Mouse (Mus musculus): ENCODE results near the gene Olfr12. TPM values are rescaled to one million over a fixed set of nuclear protein-coding genes. Genes with fewer than 3 reads are reported as not detected.

Olfr12 gene
- polyA plus RNA-seq, 1 experiment from 2014 or later, result not detected

DNA sequence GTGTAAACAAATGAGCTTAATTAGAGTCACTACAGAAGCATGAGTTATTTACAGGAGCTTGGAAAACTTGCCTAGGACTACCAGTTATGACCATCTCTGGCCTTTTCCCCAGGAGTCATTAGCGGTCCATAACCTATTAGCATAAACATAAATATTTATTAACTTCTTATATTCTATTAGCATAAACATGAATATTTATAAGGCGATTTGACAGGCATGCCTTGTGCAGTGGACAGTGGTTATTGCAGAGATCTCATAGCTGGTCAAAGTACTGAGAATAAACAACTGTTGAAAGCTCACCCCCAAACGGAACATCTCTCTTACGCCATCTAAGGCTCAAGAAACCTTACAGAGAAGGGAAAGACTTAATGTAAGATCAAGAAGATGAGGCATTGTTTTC is 4.4 kb upstream of the Olfr12 start:
- Histone ChIP-seq H3K4me1 (ENCODE audit: control insufficient read depth in 2 of 2, insufficient read depth in 2 of 2, low read length in 2 of 2) (no peaks in the 10 kb centered on the region), H3K27ac (replicated peaks in 1 of 2; ENCODE audit: control insufficient read depth in 1 of 2, insufficient read depth in 1 of 2, low read depth in 2 of 2, low read length in 2 of 2) (no peak overlapping the region), H3K4me2 (ENCODE audit: low read length) (no peak overlapping the region), H3K9me3 (ENCODE audit: control insufficient read depth, low read length) (no peaks in the 10 kb centered on the region), H3K27me3 (ENCODE audit: control insufficient read depth, insufficient read depth, low read length) (0 out of 2 replicates have a peak, but pooled peaks cover 3% of the 10 kb centered on the region), H3K36me3 (ENCODE audit: control insufficient read depth, insufficient read depth, low read length) (no peaks in the 10 kb centered on the region), H3K9ac (ENCODE audit: low read length) (no peak overlapping the region), H3K4me3 (ENCODE audit: control insufficient read depth in 1 of 2, insufficient read depth in 1 of 2, low read depth in 1 of 2, low read length in 2 of 2) (no peak overlapping the region)
- 41% methylated on average over 4 of the region's 4 CpGs for WGBS
- no peak for ATAC-seq (ENCODE audit: insufficient number of reproducible peaks, insufficient read depth, low FRiP score, low read depth)

DNA sequence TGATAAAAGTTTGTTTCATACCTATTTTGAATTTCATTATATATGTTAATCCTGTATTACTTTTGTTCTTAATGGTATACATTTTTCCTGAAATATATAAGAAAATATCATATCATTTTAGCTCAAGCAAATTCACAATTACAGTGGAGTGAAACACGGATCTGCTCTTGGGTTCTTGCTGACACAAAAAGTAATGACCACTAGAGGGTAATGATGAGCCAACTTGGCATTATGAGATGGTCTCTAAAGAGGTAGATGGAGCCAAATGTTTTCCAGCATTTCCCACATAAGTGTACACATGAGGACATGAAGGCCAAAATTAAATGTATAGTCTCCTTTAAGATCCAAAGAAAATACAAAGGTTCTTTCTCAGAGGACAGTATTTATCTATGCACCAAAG is 3.1 kb upstream of the Olfr12 start:
- Histone ChIP-seq H3K4me3 (ENCODE audit: control insufficient read depth in 1 of 2, insufficient read depth in 1 of 2, low read depth in 1 of 2, low read length in 2 of 2) (no peak overlapping the region), H3K9ac (ENCODE audit: low read length) (no peak overlapping the region), H3K36me3 (ENCODE audit: control insufficient read depth, insufficient read depth, low read length) (no peaks in the 10 kb centered on the region), H3K27me3 (ENCODE audit: control insufficient read depth, insufficient read depth, low read length) (0 out of 2 replicates have a peak, but pooled peaks cover 3% of the 10 kb centered on the region), H3K9me3 (ENCODE audit: control insufficient read depth, low read length) (no peaks in the 10 kb centered on the region), H3K27ac (replicated peaks in 1 of 2; ENCODE audit: control insufficient read depth in 1 of 2, insufficient read depth in 1 of 2, low read depth in 2 of 2, low read length in 2 of 2) (no peak overlapping the region), H3K4me2 (ENCODE audit: low read length) (no peak overlapping the region), H3K4me1 (ENCODE audit: control insufficient read depth in 2 of 2, insufficient read depth in 2 of 2, low read length in 2 of 2) (no peaks in the 10 kb centered on the region)
- ATAC-seq (ENCODE audit: insufficient number of reproducible peaks, insufficient read depth, low FRiP score, low read depth), result no peak
- 15% methylated on average over 1 of the region's 1 CpGs for WGBS

DNA sequence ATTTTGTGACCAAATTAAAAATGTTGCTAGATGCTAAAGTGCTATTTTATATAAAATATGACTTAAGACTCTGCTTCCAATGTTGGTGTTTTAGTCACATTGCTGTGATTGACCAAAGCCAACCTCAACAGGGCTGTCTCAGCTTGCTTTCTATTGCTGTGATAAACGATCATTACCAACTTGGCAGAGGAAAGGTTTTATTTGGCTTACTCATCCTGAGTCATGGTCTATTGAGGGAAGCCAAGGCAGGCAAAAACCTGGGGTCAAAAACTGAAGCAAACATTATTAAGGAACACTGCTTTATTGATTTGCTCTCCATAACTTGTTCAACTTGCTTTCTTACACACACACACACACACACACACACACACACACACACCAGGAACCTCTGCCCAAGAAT is 1.5 kb upstream of the Olfr12 start:
- 77% methylated on average over 1 of the region's 1 CpGs for WGBS
- Histone ChIP-seq H3K4me1 (ENCODE audit: control insufficient read depth in 2 of 2, insufficient read depth in 2 of 2, low read length in 2 of 2) (no peaks in the 10 kb centered on the region), H3K4me2 (ENCODE audit: low read length) (no peak overlapping the region), H3K36me3 (ENCODE audit: control insufficient read depth, insufficient read depth, low read length) (no peaks in the 10 kb centered on the region), H3K4me3 (ENCODE audit: control insufficient read depth in 1 of 2, insufficient read depth in 1 of 2, low read depth in 1 of 2, low read length in 2 of 2) (no peak overlapping the region), H3K27me3 (ENCODE audit: control insufficient read depth, insufficient read depth, low read length) (0 out of 2 replicates have a peak, but pooled peaks cover 3% of the 10 kb centered on the region), H3K27ac (replicated peaks in 1 of 2; ENCODE audit: control insufficient read depth in 1 of 2, insufficient read depth in 1 of 2, low read depth in 2 of 2, low read length in 2 of 2) (no peak overlapping the region), H3K9me3 (ENCODE audit: control insufficient read depth, low read length) (no peaks in the 10 kb centered on the region), H3K9ac (ENCODE audit: low read length) (no peak overlapping the region)
- no peak for ATAC-seq (ENCODE audit: insufficient number of reproducible peaks, insufficient read depth, low FRiP score, low read depth)

DNA sequence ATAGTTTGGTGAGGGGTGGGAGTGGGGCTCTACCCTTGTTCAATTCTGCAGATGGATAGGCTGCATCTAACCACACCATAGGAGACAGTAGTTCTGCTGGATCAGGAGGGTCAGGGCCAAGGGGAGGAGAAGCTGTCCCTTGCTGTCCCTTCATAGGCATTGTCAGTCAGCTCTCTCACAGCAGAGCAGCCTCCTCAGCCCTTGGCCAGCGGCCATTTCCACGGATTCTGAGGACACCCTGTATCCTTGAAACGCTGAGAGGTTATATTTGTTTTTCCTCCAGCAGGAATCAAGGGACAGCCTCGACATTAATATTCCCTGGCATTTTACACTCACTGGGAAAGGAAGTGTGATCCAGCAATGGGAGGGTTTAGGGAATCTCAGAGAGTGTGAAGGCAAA is 772 bp downstream of the Olfr12 start:
- Histone ChIP-seq H3K4me1 (ENCODE audit: control insufficient read depth in 2 of 2, insufficient read depth in 2 of 2, low read length in 2 of 2) (no peaks in the 10 kb centered on the region), H3K27ac (replicated peaks in 1 of 2; ENCODE audit: control insufficient read depth in 1 of 2, insufficient read depth in 1 of 2, low read depth in 2 of 2, low read length in 2 of 2) (no peak overlapping the region), H3K27me3 (ENCODE audit: control insufficient read depth, insufficient read depth, low read length) (no peaks in the 10 kb centered on the region), H3K9ac (ENCODE audit: low read length) (no peak overlapping the region), H3K4me3 (ENCODE audit: control insufficient read depth in 1 of 2, insufficient read depth in 1 of 2, low read depth in 1 of 2, low read length in 2 of 2) (no peak overlapping the region), H3K9me3 (ENCODE audit: control insufficient read depth, low read length) (no peaks in the 10 kb centered on the region), H3K36me3 (ENCODE audit: control insufficient read depth, insufficient read depth, low read length) (no peaks in the 10 kb centered on the region), H3K4me2 (ENCODE audit: low read length) (no peak overlapping the region)
- 55% methylated on average over 4 of the region's 4 CpGs for WGBS
- ATAC-seq (ENCODE audit: insufficient number of reproducible peaks, insufficient read depth, low FRiP score, low read depth), result no peak

DNA sequence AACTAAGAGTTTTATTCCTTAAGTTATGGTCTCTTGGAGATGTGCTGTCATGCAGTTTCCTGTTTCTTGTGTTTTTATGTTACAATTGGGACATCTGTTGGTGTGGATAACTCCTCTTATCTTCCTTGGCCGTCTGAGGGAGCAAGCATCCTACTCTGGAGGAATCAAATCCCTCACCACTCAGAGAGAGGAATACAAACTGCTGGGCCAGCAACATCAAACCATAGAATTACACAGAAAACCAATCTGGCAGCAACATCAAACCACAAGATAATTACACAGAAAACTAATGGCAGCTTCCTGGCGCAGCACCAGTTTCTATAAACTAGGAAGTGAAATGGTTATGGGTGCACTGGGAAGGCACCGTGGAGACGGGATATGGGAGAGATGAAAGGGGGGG is 10.6 kb downstream of the Olfr12 start:
- no peak overlapping the region for H3K4me3 ChIP-seq (ENCODE audit: control insufficient read depth in 1 of 2, insufficient read depth in 1 of 2, low read depth in 1 of 2, low read length in 2 of 2)
- 62% methylated on average over 4 of the region's 4 CpGs for WGBS
- no peaks in the 10 kb centered on the region for H3K36me3 ChIP-seq (ENCODE audit: control insufficient read depth, insufficient read depth, low read length)
- H3K9me3 ChIP-seq (ENCODE audit: control insufficient read depth, low read length), result no peaks in the 10 kb centered on the region
- H3K4me2 ChIP-seq (ENCODE audit: low read length), result no peak overlapping the region
- ATAC-seq (ENCODE audit: insufficient number of reproducible peaks, insufficient read depth, low FRiP score, low read depth), result no peak
- H3K9ac ChIP-seq (ENCODE audit: low read length), result no peak overlapping the region
- H3K27ac ChIP-seq (replicated peaks in 1 of 2; ENCODE audit: control insufficient read depth in 1 of 2, insufficient read depth in 1 of 2, low read depth in 2 of 2, low read length in 2 of 2), result no peak overlapping the region
- H3K4me1 ChIP-seq (ENCODE audit: control insufficient read depth in 2 of 2, insufficient read depth in 2 of 2, low read length in 2 of 2), result no peaks in the 10 kb centered on the region
- H3K27me3 ChIP-seq (ENCODE audit: control insufficient read depth, insufficient read depth, low read length), result no peaks in the 10 kb centered on the region

DNA sequence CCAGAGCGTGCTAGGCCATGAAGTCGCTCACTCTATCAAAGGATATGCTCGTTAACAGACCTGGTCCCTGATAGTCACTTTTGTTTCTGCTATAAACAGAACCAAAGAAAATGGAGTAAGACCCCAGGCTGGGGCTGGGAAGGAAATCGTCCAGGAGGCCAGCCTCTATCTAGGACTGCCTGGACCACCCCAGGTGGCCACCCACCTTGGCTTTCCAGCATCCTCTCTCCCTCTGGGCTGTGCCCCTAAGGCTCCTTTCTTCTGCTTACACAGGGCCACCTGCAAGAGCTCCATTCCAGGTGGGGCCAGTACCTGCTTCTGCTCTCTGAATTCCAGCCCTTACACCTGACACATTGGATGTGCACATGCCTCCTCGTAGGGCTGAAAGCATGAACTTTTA is 14.6 kb downstream of the Olfr12 start:
- H3K9ac ChIP-seq (ENCODE audit: low read length), result no peak overlapping the region
- 75% methylated on average over 5 of the region's 5 CpGs for WGBS
- no peaks in the 10 kb centered on the region; a peak in 1 of 4 replicates for H3K4me1 ChIP-seq (ENCODE audit: control insufficient read depth in 2 of 2, insufficient read depth in 2 of 2, low read length in 2 of 2)
- peaks cover 16% of the 10 kb centered on the region for H3K36me3 ChIP-seq (ENCODE audit: control insufficient read depth, insufficient read depth, low read length)
- H3K4me3 ChIP-seq (ENCODE audit: control insufficient read depth in 1 of 2, insufficient read depth in 1 of 2, low read depth in 1 of 2, low read length in 2 of 2), result no peak overlapping the region
- no peaks in the 10 kb centered on the region for H3K9me3 ChIP-seq (ENCODE audit: control insufficient read depth, low read length)
- no peaks in the 10 kb centered on the region for H3K27me3 ChIP-seq (ENCODE audit: control insufficient read depth, insufficient read depth, low read length)
- H3K27ac ChIP-seq (replicated peaks in 1 of 2; ENCODE audit: control insufficient read depth in 1 of 2, insufficient read depth in 1 of 2, low read depth in 2 of 2, low read length in 2 of 2), result no peak overlapping the region
- ATAC-seq (ENCODE audit: insufficient number of reproducible peaks, insufficient read depth, low FRiP score, low read depth), result no peak
- no peak overlapping the region for H3K4me2 ChIP-seq (ENCODE audit: low read length)

DNA sequence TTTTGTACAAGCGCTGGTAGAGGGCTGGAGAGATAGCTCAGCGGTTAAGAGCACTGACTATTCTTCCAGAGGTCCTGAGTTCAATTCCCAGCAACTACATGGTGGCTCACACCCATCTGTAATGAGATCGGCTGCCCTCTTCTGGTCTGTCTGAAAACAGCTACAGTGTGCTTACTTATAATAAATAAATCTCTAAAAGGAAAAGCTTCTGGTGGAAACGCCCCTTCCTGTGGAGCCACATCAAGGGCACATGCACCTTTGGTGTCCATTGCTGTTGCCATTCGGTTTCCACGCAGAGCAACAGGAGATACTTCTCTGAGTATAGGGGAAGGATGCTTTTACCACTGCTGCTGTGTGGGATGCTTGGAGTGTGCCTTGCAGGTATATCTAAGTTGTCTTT is 15.4 kb downstream of the Olfr12 start:
- no peak overlapping the region for H3K4me2 ChIP-seq (ENCODE audit: low read length)

DNA sequence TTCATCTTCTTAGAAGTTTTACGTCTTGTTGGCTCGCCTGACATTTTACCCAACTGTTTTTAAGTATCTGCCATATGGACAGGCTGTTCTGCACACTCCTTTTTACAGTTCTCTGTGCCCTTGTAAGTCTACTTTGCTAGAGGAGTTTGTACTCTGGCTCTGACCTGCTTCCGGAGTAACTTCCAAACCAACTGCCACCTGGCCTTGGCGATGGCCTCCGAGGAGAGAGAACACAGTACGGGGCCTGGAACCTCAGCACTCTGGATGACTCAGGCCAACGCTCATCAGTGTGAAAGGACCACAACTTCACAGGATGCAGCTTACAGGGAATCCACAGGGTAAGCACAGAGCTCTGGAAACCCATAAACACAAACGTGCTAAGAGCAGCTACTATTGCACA is 16.1 kb downstream of the Olfr12 start:
- Histone ChIP-seq H3K4me1 (ENCODE audit: control insufficient read depth in 2 of 2, insufficient read depth in 2 of 2, low read length in 2 of 2) (no peaks in the 10 kb centered on the region; a peak in 1 of 4 replicates), H3K9ac (ENCODE audit: low read length) (no peak overlapping the region), H3K27ac (replicated peaks in 1 of 2; ENCODE audit: control insufficient read depth in 1 of 2, insufficient read depth in 1 of 2, low read depth in 2 of 2, low read length in 2 of 2) (no peak overlapping the region), H3K4me3 (ENCODE audit: control insufficient read depth in 1 of 2, insufficient read depth in 1 of 2, low read depth in 1 of 2, low read length in 2 of 2) (no peak overlapping the region), H3K4me2 (ENCODE audit: low read length) (no peak overlapping the region), H3K36me3 (ENCODE audit: control insufficient read depth, insufficient read depth, low read length) (peaks cover 32% of the 10 kb centered on the region), H3K9me3 (ENCODE audit: control insufficient read depth, low read length) (no peaks in the 10 kb centered on the region), H3K27me3 (ENCODE audit: control insufficient read depth, insufficient read depth, low read length) (no peaks in the 10 kb centered on the region)
- ATAC-seq (ENCODE audit: insufficient number of reproducible peaks, insufficient read depth, low FRiP score, low read depth), result no peak
- 81% methylated on average over 8 of the region's 8 CpGs for WGBS

More for the DNA sequence above, 15.4 kb downstream of the Olfr12 start:
- Histone ChIP-seq H3K4me1 (ENCODE audit: control insufficient read depth in 2 of 2, insufficient read depth in 2 of 2, low read length in 2 of 2) (no peaks in the 10 kb centered on the region; a peak in 1 of 4 replicates), H3K4me3 (ENCODE audit: control insufficient read depth in 1 of 2, insufficient read depth in 1 of 2, low read depth in 1 of 2, low read length in 2 of 2) (no peak overlapping the region), H3K27me3 (ENCODE audit: control insufficient read depth, insufficient read depth, low read length) (no peaks in the 10 kb centered on the region), H3K27ac (replicated peaks in 1 of 2; ENCODE audit: control insufficient read depth in 1 of 2, insufficient read depth in 1 of 2, low read depth in 2 of 2, low read length in 2 of 2) (no peak overlapping the region), H3K9ac (ENCODE audit: low read length) (no peak overlapping the region), H3K9me3 (ENCODE audit: control insufficient read depth, low read length) (no peaks in the 10 kb centered on the region), H3K36me3 (ENCODE audit: control insufficient read depth, insufficient read depth, low read length) (peaks cover 24% of the 10 kb centered on the region)
- WGBS, result 58% methylated on average over 6 of the region's 6 CpGs
- ATAC-seq (ENCODE audit: insufficient number of reproducible peaks, insufficient read depth, low FRiP score, low read depth), result no peak

Data from heart, embryonic 14.5 days (tissue).